Mouse (Mus musculus) cortical plate, adult 2 months (tissue): ENCODE measurements at regions not wholly inside any gene's neighbourhood (a gene's known extent, or its start where the extent isn't known, plus 50 kb on each side); places are given as distances from the start of the nearest gene placed in this dataset.

ENCODE experiments used
- H3K27ac ChIP-seq: fragments of 200-500 bp; 2 replicates; pipeline ENCODE4 v1.5.1; 2012; ENCODE audit warnings: low read length, control low read depth, inconsistent platforms; ENCODE audit not compliant: insufficient read depth
- H3K4me1 ChIP-seq: fragments of 200-500 bp; 2 replicates; pipeline ENCODE4 v1.6.1; 2011; ENCODE audit warnings: low read length; ENCODE audit not compliant: control insufficient read depth, insufficient read depth
- H3K4me3 ChIP-seq: fragments of 200-500 bp; 2 replicates; pipeline ENCODE4 v1.5.1; 2011; ENCODE audit warnings: mild to moderate bottlenecking, low read length, control low read depth; ENCODE audit not compliant: insufficient read depth
- CTCF ChIP-seq: fragments of 200-500 bp; IDR thresholded peaks from 2 replicates; pipeline ENCODE4 v1.5.1; 2011; ENCODE audit warnings: mild to moderate bottlenecking, control low read depth, low read length; ENCODE audit not compliant: insufficient read depth; ENCODE audit errors: extremely low read depth
- POLR2A ChIP-seq: fragments of 200-500 bp; IDR thresholded peaks from 2 replicates; pipeline ENCODE4 v1.6.1; 2011; ENCODE audit warnings: mild to moderate bottlenecking, low read length, control low read depth; ENCODE audit not compliant: insufficient read depth; ENCODE audit errors: extremely low read depth

DNA sequence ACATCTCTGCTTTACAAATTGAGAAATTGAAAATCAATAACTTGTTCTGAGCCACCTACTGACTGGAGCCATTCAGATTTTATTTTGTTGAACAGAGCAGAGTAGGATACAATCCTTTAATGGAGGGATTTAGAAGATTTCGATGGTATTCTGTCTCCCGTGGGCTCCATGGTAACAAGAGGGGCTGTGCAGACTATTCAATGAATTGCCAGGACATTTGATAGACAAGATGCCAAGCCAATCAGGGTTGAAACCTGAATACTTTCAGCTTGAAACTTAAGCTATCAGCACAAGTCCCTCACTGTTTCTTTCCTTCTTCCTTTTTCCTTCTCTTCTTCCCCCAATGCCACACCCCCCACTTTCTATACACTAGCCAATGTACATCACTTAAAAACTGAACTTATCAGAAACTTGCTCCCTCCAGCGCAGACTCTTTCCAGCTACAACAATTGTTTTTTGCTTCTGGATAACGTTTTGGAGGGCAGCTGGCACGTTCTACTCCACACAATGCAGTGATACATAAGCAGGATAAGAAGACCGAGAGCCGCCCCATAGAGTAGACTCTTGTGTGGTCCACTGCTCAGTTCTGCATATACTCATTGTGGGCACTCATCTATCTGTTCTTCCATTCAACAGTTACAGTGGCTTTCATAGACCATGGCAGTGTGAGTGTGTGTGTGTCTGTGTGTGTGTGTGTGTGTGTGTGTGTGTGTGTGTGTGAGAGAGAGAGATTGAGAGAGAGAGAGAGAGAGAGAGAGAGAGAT is 78.1 kb upstream of the Ptbp2 start:
- Histone ChIP-seq H3K27ac (no peak overlapping the region), H3K4me1 (no peaks in the 10 kb centered on the region), H3K4me3 (no peak overlapping the region)
- no peak for TF ChIP-seq POLR2A
- no peak for TF ChIP-seq CTCF
